Mouse (Mus musculus) left cerebral cortex, adult 18-20 months (tissue): Measurements from ENCODE around the gene Prickle2. TPM values are rescaled to one million over a fixed set of nuclear protein-coding genes. Genes with fewer than 3 reads are reported as not detected.

ENCODE experiments used
- DNase-seq, 2 experiments: peaks; one replicate each; pipeline ENCODE4 v3.0.0; 2021 to 2022; ENCODE audit warnings: low spot score in 2 of 2, mixed read lengths in 1 of 2
- long read RNA-seq, 2 experiments: library from polyadenylated mRNA; stranded (forward); transcript quantifications; one replicate each; pipeline ENCODE4 v2.0.0; 2021
- total RNA-seq, 2 experiments: library from RNA; stranded (reverse); gene quantifications; 2 replicates each; pipeline ENCODE4 v1.2.3; 2021

Prickle2 gene
- total RNA-seq = 100 to 1,000 TPM; 162 to 170 TPM
- long read RNA-seq, experiment 1, full-length matches to known transcripts = 14 of 64 reads
- long read RNA-seq, experiment 1, partial matches to known transcripts = 7 of 64 reads
- long read RNA-seq, experiment 1, other reads (novel, unspliced or antisense) = 43 of 64 reads
- long read RNA-seq, experiment 2, full-length matches to known transcripts = 3 of 31 reads
- long read RNA-seq, experiment 2, partial matches to known transcripts = 1 of 31 reads
- long read RNA-seq, experiment 2, other reads (novel, unspliced or antisense) = 27 of 31 reads

- DNase-seq = peak; percentile 59 to 67
Observed at GRCm38 (mm10) chr6:92706145-92706466, at the start of gene Prickle2. TSS of gene Prickle2 (minus strand) at chr6:92706155.

GRCm38 (mm10) chr6:92752737-92753136, 46.8 kb upstream of the Prickle2 start:
- no peak for DNase-seq

GRCm38 (mm10) chr6:92749420-92749819, 43.5 kb upstream of the Prickle2 start:
- peak; percentile 28 to 38 for DNase-seq

- peak; percentile 90 to 91 for DNase-seq
Observed at GRCm38 (mm10) chr6:92743605-92744004, 37.6 kb upstream of the Prickle2 start.

- DNase-seq = no peak
Observed at GRCm38 (mm10) chr6:92737116-92737515, 31.2 kb upstream of the Prickle2 start.

- no peak for DNase-seq
Observed at GRCm38 (mm10) chr6:92733651-92734050, 27.7 kb upstream of the Prickle2 start.

GRCm38 (mm10) chr6:92728514-92728913, 22.6 kb upstream of the Prickle2 start:
- DNase-seq = peak in 1 of 2 experiments; percentile 23

- DNase-seq = peak; percentile 92 to 98
Observed at GRCm38 (mm10) chr6:92728084-92728483, 22.1 kb upstream of the Prickle2 start.

GRCm38 (mm10) chr6:92727351-92727986, 21.5 kb upstream of the Prickle2 start:
- DNase-seq = no peak

GRCm38 (mm10) chr6:92726121-92726520, 20.2 kb upstream of the Prickle2 start:
- no peak for DNase-seq

GRCm38 (mm10) chr6:92724394-92724793, 18.4 kb upstream of the Prickle2 start:
- DNase-seq = no peak

- no peak for DNase-seq
Observed at GRCm38 (mm10) chr6:92715806-92716205, 9.9 kb upstream of the Prickle2 start.

- no peak for DNase-seq
Observed at GRCm38 (mm10) chr6:92714748-92715147, 8.8 kb upstream of the Prickle2 start.

- no peak for DNase-seq
Observed at GRCm38 (mm10) chr6:92708137-92708536, 2.2 kb upstream of the Prickle2 start.

- peak in 1 of 2 experiments; percentile 15 for DNase-seq
Observed at GRCm38 (mm10) chr6:92705353-92706144, 406 bp downstream of the Prickle2 start.

GRCm38 (mm10) chr6:92704810-92705209, 1.1 kb downstream of the Prickle2 start:
- peak; percentile 11 to 38 for DNase-seq

- no peak for DNase-seq
Observed at GRCm38 (mm10) chr6:92699491-92700209, 6.3 kb downstream of the Prickle2 start.

GRCm38 (mm10) chr6:92697807-92698206, 8.1 kb downstream of the Prickle2 start:
- no peak for DNase-seq

GRCm38 (mm10) chr6:92687317-92687716, 18.6 kb downstream of the Prickle2 start:
- DNase-seq = no peak

- DNase-seq = no peak
Observed at GRCm38 (mm10) chr6:92674394-92674925, 31.5 kb downstream of the Prickle2 start.

- no peak for DNase-seq
Observed at GRCm38 (mm10) chr6:92670518-92671147, 35.3 kb downstream of the Prickle2 start.
